Mouse (Mus musculus) bone marrow, adult 2 months (tissue): ENCODE results near the gene Trpc5os. TPM values are rescaled to one million over a fixed set of nuclear protein-coding genes. Genes with fewer than 3 reads are reported as not detected.
A peak's percentile ranks its signal among the peaks of the same experiment; 100 is the strongest.

Source experiments
- H3K27ac ChIP-seq: fragments of 200-500 bp; 2 replicates; pipeline ENCODE4 v1.5.1; 2012; ENCODE audit warnings: low read depth, mild to moderate bottlenecking, control low read depth, inconsistent platforms, low read length; ENCODE audit not compliant: control insufficient read depth, poor library complexity, insufficient read depth
- H3K4me1 ChIP-seq: fragments of 200-500 bp; 2 replicates; pipeline ENCODE4 v1.6.1; 2011; ENCODE audit warnings: low read length; ENCODE audit not compliant: control insufficient read depth, insufficient read depth
- H3K4me3 ChIP-seq: fragments of 200-500 bp; replicated peaks from 2 replicates; pipeline ENCODE3; 2011; ENCODE audit warnings: mild to moderate bottlenecking, low read depth, low read length, control low read depth; ENCODE audit not compliant: control insufficient read depth
- CTCF ChIP-seq: fragments of 200-500 bp; IDR thresholded peaks from 2 replicates; pipeline ENCODE4 v1.5.1; 2011; ENCODE audit warnings: low read length, control low read depth; ENCODE audit not compliant: control insufficient read depth, insufficient read depth
- POLR2A ChIP-seq: fragments of 200-500 bp; IDR thresholded peaks from 2 replicates; pipeline ENCODE4 v1.6.1; 2011; ENCODE audit warnings: low read depth, mild to moderate bottlenecking, control low read depth, low read length, borderline replicate concordance; ENCODE audit not compliant: control insufficient read depth
- WGBS: fragments of 180-500 bp; shearing (Covaris S2); methylation state at CpG from one replicate; pipeline ENCODE4 v1.1.7; 2018; 5-methylcytosine and 5-hydroxymethylcytosine counted together
- polyA plus RNA-seq: library from polyadenylated mRNA; stranded (reverse); fragments of >200 nt; gene quantifications from 2 replicates; pipeline ENCODE4 v1.2.4, GENCODE M21; 2011; ENCODE audit warnings: low replicate concordance; ENCODE audit not compliant: missing spikeins, insufficient read depth, insufficient read length

Trpc5os gene
- polyA plus RNA-seq, result not detected in 2 replicates

DNA sequence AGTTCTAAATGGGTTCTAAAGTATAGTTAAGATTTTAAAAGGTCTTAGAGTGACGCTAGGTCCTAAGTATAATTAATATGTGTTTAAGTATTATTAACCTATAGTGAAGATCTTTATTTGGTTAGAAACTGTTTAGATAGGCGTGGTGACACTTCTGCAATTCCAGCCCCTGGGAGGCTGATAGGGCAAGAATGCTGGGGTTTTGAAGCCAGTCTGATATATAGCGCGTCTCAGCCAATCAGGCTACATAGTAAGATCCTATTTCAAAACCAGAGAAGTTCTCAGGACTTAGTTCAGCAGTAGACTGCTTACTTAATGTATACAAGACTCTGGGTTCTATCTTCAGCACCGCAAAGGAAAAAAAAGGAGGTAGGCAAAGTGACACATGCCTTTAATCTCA lies at the start of gene Trpc5os:
Gene Trpc5os (plus strand): TSS at position 301 of the 400 bp plus-strand sequence.
- Histone ChIP-seq H3K4me3 (no peak within 1 kb of the TSS), H3K4me1 (no peaks in the 10 kb centered on the region), H3K27ac (no peak within 1 kb of the TSS)
- no peak for TF ChIP-seq CTCF
- no peak for TF ChIP-seq POLR2A
- WGBS, result 77% methylated on average over 5 of the region's 5 CpGs

DNA sequence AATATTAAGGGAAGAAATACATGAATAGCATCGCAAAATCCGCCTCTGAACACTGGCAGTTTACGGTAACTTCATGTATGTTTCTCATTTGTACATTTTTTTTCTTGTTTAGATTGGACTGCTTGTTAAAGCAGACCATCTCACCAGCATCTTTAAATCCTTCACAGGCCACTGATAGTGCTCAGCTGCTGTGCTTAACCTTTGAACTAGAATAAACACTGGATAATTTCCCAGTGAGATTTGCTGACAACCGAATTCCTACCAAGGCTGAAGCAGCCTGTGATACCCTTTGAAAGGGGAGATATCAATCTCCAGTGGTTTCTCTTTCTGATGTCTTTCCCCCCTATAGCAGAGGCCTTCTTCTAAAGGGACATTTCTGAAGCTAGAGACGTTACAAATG lies 48.3 kb upstream of the Trpc5os start:
- 75% methylated on average over 5 of the region's 5 CpGs for WGBS
- no peak overlapping the region for H3K27ac ChIP-seq
- no peaks in the 10 kb centered on the region for H3K4me1 ChIP-seq
- TF ChIP-seq CTCF (no peak), POLR2A (no peak)
- H3K4me3 ChIP-seq, result no peak overlapping the region

DNA sequence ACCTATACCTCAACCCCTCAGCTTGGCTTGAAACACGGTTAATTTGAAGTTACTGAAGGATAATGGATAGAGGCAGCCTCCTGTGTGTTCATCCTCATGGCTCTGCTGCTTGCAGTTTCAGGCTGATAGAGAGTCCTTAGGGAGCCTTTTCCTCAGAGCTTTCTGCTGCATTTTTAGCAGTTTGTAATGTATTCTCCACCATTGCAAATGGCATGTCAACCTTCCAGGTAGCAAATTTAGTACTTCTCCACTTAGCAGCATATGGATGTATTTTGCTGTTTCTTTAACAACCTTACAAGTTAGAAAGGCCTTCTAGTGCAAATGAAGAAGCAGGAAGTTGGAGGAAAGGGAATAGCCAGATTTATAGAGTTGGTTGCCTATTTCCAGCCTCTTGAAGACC lies 36.1 kb upstream of the Trpc5os start:
- WGBS, result 59% methylated on average over 1 of the region's 1 CpGs
- Histone ChIP-seq H3K4me3 (no peak overlapping the region), H3K27ac (no peak overlapping the region), H3K4me1 (no peaks in the 10 kb centered on the region)
- TF ChIP-seq CTCF, result no peak
- no peak for TF ChIP-seq POLR2A

DNA sequence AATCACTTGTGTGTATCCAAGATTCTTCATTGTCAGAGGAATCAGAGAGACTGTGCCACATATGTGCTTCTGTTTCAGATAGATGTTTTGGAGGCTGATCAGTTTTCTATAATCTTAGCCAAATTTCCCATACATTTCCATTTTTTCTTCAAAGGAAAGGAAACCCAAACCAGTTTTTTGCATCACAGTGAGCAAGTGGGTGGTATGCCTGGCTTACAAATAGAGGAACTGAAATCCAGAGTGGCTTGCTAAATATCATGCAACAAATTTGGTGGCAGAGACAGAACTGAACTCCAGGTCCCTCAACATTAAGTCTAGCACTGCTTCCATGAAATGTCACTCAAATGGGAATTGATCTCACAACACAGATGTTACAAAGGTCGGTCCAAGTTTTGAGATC lies 35.3 kb upstream of the Trpc5os start:
- WGBS, result 75% methylated on average over 1 of the region's 1 CpGs

DNA sequence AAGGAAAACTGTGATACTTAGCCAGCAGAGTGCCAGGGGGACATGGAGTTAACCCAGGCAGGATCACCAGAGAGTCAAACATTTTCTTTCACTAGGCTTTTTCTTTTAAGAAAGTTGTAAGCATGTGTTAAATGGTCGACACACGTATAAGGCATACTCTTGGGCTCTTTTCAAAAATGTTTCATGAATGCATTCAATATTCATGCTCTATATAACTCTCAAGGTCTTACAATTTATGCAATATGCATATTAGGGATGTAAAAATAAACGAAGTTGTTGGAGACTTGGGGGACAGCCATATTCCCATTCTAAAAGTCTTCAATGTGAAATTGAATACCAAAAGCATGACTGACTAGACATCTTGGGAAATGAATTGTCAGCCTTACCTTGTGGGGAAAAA lies 32.5 kb upstream of the Trpc5os start:
- WGBS, result 66% methylated on average over 3 of the region's 3 CpGs

More for the DNA sequence above, 35.3 kb upstream of the Trpc5os start:
- H3K4me3 ChIP-seq, result no peak overlapping the region
- H3K4me1 ChIP-seq, result no peaks in the 10 kb centered on the region
- no peak for TF ChIP-seq CTCF
- TF ChIP-seq POLR2A, result no peak
- H3K27ac ChIP-seq, result no peak overlapping the region

DNA sequence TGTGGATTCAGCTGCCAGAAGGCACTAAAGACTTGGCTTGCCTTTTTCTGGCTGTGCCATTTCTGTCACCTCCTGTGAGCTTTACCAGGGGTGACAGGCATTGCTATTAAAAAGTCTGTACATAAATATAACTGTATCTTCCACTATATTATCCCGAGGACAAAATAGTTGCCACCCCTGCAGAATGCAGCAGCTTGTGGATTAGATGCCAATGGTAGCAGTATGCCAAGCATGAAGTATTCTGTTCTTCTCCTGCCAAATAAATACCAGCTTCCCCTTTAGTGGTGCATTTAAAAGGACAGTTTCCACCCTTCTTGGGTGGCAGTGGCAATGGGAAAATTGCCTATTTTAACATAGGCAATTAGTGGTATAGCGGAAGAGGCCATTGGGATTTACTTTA lies 8.0 kb downstream of the Trpc5os start:
- TF ChIP-seq POLR2A, result no peak
- TF ChIP-seq CTCF, result no peak
- WGBS, result 88% methylated on average over 2 of the region's 2 CpGs
- Histone ChIP-seq H3K4me1 (no peaks in the 10 kb centered on the region), H3K27ac (no peak overlapping the region), H3K4me3 (no peak overlapping the region)

More for the DNA sequence above, 32.5 kb upstream of the Trpc5os start:
- no peaks in the 10 kb centered on the region for H3K4me1 ChIP-seq
- TF ChIP-seq CTCF (no peak), POLR2A (no peak)
- no peak overlapping the region for H3K4me3 ChIP-seq
- no peak overlapping the region for H3K27ac ChIP-seq

DNA sequence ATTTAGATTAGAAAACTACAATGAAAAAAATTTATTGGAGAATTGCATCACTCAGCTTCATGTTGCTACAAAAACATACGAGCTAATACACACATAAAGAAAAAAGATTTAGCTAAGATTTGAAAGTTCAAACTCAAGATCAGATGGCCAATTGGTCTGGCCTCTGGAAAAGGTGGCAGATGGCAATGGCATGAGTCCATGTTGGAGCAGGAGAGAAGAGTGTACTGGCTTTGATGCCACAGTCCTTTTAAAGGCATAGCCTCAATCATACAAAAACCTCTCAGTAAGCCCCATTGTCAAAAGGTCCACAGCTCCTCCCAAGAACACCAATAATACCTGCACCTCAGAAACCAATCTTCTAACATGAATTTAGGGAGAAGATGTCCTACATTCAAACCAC lies 35.0 kb downstream of the Trpc5os start:
- TF ChIP-seq POLR2A, result no peak
- TF ChIP-seq CTCF, result no peak
- no peaks in the 10 kb centered on the region for H3K4me1 ChIP-seq
- H3K27ac ChIP-seq, result no peak overlapping the region
- H3K4me3 ChIP-seq, result no peak overlapping the region
- 61% methylated on average over 1 of the region's 1 CpGs for WGBS

DNA sequence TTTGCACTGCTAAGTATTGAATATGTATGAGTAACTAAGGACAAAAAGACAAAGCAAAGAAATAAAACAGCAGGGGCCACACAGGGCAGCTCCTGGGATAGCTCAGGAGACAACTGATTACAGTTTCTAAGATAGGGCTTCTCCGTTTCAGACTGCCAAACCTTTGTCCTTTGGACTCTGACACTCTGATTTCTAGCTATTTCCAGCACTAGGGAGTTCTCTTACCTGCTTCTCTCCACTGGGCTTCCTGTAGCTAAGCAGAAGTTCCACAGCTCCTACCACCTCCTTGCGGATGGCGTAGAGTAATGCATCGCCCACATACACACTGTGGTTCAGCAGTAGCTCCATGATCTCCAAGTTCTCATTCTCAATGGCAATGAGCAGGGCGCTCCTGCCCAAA lies 66.9 kb downstream of the Trpc5os start:
- TF ChIP-seq CTCF (no peak), POLR2A (no peak)
- H3K27ac ChIP-seq, result no peak overlapping the region
- H3K4me1 ChIP-seq, result no peaks in the 10 kb centered on the region; the same call in 1 of the 2 replicates
- WGBS, result 84% methylated on average over 5 of the region's 5 CpGs
- no peak overlapping the region for H3K4me3 ChIP-seq

DNA sequence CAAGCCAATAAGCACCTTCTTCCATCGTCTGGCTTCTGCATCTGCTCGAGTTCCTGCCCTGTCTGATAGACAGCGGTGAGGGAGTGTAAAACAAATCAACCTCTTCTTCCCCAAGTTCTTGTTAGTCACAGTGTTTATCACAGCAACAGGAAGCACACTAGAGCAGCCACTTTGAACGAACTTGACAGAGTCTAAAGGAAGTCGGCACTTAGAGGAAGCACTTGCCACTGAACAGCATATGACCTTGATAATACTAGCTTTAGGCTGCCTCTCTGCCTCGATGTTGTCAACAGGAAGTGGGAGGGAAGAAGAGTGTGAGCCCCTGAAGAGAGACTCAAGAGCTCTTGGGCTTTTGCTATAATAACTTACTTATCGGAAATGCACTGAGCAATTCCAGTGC lies 69.7 kb downstream of the Trpc5os start:
- Histone ChIP-seq H3K4me1 (no peaks in the 10 kb centered on the region; the same call in 1 of the 2 replicates), H3K4me3 (no peak overlapping the region), H3K27ac (peak overlapping the region; percentile 72)
- TF ChIP-seq CTCF, result no peak
- no peak for TF ChIP-seq POLR2A
- 16% methylated on average over 7 of the region's 7 CpGs for WGBS

Other genes starting within 250 kb of the Trpc5os start
- gene Alg13, start 138.8 kb upstream of the Trpc5os start, polyA plus RNA-seq, result 5.5 and 21.9 TPM in 2 replicates
- gene Trpc5, start 231.6 kb downstream of the Trpc5os start, polyA plus RNA-seq, result not detected in 2 replicates
- not detected in 2 replicates for gene Rtl4, start 232.3 kb downstream of the Trpc5os start, polyA plus RNA-seq